Mouse (Mus musculus): ENCODE measurements around the gene Gm7971. TPM values are rescaled to one million over a fixed set of nuclear protein-coding genes. Genes with fewer than 3 reads are reported as not detected.
"Not testable (repeated sequence)": the region's sequence is repeated elsewhere in the genome, so short reads cannot be mapped to it uniquely, and the experiment has no call there.

Gene Gm7971
- polyA plus RNA-seq (2012; ENCODE audit: insufficient read depth, insufficient read length, low replicate concordance, missing spikeins): not detected in 2 replicates

DNA sequence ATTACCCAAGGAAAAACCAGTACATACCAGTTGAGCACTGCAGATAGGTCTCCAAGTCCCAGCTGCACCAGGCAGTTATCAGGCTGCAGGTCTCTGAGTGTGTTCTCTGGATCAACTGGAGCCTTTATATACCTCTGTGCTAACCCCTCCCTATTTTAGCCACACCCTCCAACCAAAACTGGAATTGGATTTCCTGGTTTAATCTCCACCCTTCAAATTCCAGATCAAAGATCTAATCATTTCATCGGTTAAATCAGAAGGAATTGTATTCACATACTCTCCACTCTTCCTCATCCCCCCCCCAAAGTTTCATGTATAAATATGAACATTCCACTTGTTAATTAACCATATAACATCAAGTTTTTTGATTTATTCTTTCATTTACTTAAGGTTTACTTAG is at the start of gene Gm7971:
Gene Gm7971 (minus strand): TSS at position 101 of the 400 bp plus-strand sequence.
- not testable (repeated sequence) for H3K4me1 ChIP-seq (ENCODE audit: control insufficient read depth, insufficient read depth, low read length); H3K4me3 ChIP-seq (ENCODE audit: insufficient read depth, low read depth, low read length); H3K27ac ChIP-seq (ENCODE audit: insufficient read depth, low read depth, low read length)
- WGBS: no CpG with 5 or more reads among the region's 1 CpGs

Other genes starting within 250 kb of the Gm7971 start
- not detected in 2 replicates for gene D5Ertd577e, start 138.1 kb downstream of the Gm7971 start, polyA plus RNA-seq (2012; ENCODE audit: insufficient read depth, insufficient read length, low replicate concordance, missing spikeins)
- not detected in 2 replicates for gene Gm3286, start 84.1 kb downstream of the Gm7971 start, polyA plus RNA-seq (2012; ENCODE audit: insufficient read depth, insufficient read length, low replicate concordance, missing spikeins)
- not detected in 2 replicates for gene Gm7978, start 141.3 kb upstream of the Gm7971 start, polyA plus RNA-seq (2012; ENCODE audit: insufficient read depth, insufficient read length, low replicate concordance, missing spikeins)
- gene Gm7982, start 147.1 kb upstream of the Gm7971 start, polyA plus RNA-seq (2012; ENCODE audit: insufficient read depth, insufficient read length, low replicate concordance, missing spikeins): not detected in 2 replicates
- gene E330014E10Rik, start 181.1 kb upstream of the Gm7971 start, polyA plus RNA-seq (2012; ENCODE audit: insufficient read depth, insufficient read length, low replicate concordance, missing spikeins): not detected in 2 replicates

Measured in olfactory bulb, adult 2 months (tissue).